Mouse (Mus musculus): Measurements from ENCODE around the gene Taf6l. TPM values are rescaled to one million over a fixed set of nuclear protein-coding genes. Genes with fewer than 3 reads are reported as not detected.

The Taf6l gene
- polyA plus RNA-seq, 1 experiment from 2014 or later, result 22.9 TPM

- Histone ChIP-seq H3K4me3 (ENCODE audit: low read length) (peak within 1 kb of the TSS; percentile 100), H3K36me3 (ENCODE audit: control insufficient read depth, insufficient read depth, low read length) (peaks cover 44% of the 10 kb centered on the region), H3K9ac (ENCODE audit: low read depth, low read length) (peak within 1 kb of the TSS; percentile 99), H3K9me3 (ENCODE audit: control insufficient read depth, low read length) (no peaks in the 10 kb centered on the region), H3K27me3 (ENCODE audit: control insufficient read depth, insufficient read depth, low read length) (no peaks in the 10 kb centered on the region), H3K4me1 (ENCODE audit: control insufficient read depth, insufficient read depth, low read length) (peaks cover 32% of the 10 kb centered on the region), H3K27ac (ENCODE audit: low read depth, low read length) (peak within 1 kb of the TSS; percentile 100), H3K4me2 (replicated peaks; ENCODE audit: low read depth, low read length) (peak within 1 kb of the TSS; percentile 85)
- ATAC-seq (ENCODE audit: low FRiP score, low TSS enrichment), result peak; percentile 95
- WGBS, result under 1% methylated on average over 82 of the region's 83 CpGs
These were observed 33.6 kb upstream of the Taf6l start, which contains the start of gene Hnrnpul2 for GRCm38 (mm10) chr19:8819596-8820423. Hnrnpul2 (plus strand) TSS chr19:8820010.

DNA sequence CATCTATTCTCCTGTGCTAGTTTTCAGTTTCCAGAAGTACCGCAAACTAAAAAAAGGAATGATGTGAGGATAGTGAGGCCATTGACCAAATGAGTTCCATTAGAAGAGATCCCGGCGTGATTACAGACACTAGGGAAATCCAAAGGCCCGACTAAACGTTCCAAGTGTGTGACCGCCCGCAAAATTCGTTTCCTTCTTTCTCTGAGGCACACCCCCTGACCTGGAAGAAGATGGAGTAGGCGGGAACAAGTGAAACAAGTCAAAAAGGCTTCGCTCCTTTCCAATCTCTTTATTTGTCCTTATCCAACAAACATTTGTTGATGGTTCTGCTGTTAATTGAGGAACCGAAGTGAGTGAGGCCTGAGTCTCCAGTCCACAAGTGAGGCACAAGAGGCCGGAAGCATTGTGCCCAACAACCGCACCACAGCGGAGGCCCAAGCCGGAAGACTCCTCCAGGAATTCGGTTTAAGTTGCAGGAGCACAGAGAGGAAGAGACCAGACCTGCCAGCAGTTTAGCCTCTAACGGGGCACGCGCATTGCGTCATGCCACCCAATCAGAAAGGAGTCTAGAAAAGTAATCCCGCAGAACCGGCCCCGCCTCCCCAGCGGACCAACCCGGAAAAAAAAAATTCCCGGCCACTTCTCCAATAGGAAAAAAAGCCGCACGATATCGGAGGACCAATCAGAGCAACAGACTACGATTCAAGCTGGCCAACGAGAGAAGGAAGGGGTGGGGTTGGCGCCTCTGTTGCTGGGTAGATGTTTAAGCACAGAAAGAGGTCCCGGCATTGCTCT, 32.8 kb upstream of the Taf6l start, which contains the start of gene Ttc9c:
Gene Ttc9c (minus strand): TSS at position 533 of the 795 bp plus-strand sequence.
- H3K36me3 ChIP-seq (ENCODE audit: control insufficient read depth, insufficient read depth, low read length), result peaks cover 43% of the 10 kb centered on the region
- peak within 1 kb of the TSS; percentile 99 for H3K9ac ChIP-seq (ENCODE audit: low read depth, low read length)
- peak within 1 kb of the TSS; percentile 85 for H3K4me2 ChIP-seq (replicated peaks; ENCODE audit: low read depth, low read length)
- no peaks in the 10 kb centered on the region for H3K27me3 ChIP-seq (ENCODE audit: control insufficient read depth, insufficient read depth, low read length)
- H3K4me3 ChIP-seq (ENCODE audit: low read length), result peak within 1 kb of the TSS; percentile 100
- peaks cover 32% of the 10 kb centered on the region for H3K4me1 ChIP-seq (ENCODE audit: control insufficient read depth, insufficient read depth, low read length)
- no peaks in the 10 kb centered on the region for H3K9me3 ChIP-seq (ENCODE audit: control insufficient read depth, low read length)
- ATAC-seq (ENCODE audit: low FRiP score, low TSS enrichment), result peak; percentile 94
- H3K27ac ChIP-seq (ENCODE audit: low read depth, low read length), result peak within 1 kb of the TSS; percentile 100
- WGBS, result under 1% methylated on average over 33 of the region's 33 CpGs

DNA sequence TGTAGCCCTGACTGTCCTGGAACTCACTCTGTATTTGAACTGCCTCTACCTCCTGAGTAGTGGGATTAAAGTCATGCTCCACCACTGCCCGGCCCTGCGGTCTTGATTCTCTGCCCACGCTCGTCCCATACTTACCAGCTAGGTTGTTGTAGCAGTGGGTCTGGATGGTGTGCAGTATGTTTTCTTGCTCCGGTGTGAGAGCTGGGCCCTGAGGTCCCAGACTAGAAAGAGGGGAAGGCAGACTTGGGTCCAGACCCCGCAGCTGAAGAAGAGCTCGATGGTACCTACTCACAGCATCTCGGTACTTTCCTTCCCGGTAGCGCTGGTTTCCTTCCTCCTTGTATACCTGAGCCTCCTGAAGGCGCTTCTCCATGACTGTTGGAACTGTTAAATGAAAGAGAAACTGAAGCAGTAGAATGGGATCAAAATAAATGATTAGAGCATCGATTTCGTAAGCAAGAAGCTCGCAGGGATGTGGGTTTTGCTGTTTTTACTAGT, 32.1 kb upstream of the Taf6l start:
- 21% methylated on average over 14 of the region's 14 CpGs for WGBS
- H3K4me2 ChIP-seq (replicated peaks; ENCODE audit: low read depth, low read length), result peak overlapping the region; percentile 85
- peak overlapping the region; percentile 100 for H3K4me3 ChIP-seq (ENCODE audit: low read length)
- H3K27ac ChIP-seq (ENCODE audit: low read depth, low read length), result peak overlapping the region; percentile 96
- no peak for ATAC-seq (ENCODE audit: low FRiP score, low TSS enrichment)
- no peaks in the 10 kb centered on the region for H3K9me3 ChIP-seq (ENCODE audit: control insufficient read depth, low read length)
- peaks cover 42% of the 10 kb centered on the region for H3K36me3 ChIP-seq (ENCODE audit: control insufficient read depth, insufficient read depth, low read length)
- H3K4me1 ChIP-seq (ENCODE audit: control insufficient read depth, insufficient read depth, low read length), result peaks cover 32% of the 10 kb centered on the region
- H3K9ac ChIP-seq (ENCODE audit: low read depth, low read length), result peak overlapping the region; percentile 73
- H3K27me3 ChIP-seq (ENCODE audit: control insufficient read depth, insufficient read depth, low read length), result no peaks in the 10 kb centered on the region

DNA sequence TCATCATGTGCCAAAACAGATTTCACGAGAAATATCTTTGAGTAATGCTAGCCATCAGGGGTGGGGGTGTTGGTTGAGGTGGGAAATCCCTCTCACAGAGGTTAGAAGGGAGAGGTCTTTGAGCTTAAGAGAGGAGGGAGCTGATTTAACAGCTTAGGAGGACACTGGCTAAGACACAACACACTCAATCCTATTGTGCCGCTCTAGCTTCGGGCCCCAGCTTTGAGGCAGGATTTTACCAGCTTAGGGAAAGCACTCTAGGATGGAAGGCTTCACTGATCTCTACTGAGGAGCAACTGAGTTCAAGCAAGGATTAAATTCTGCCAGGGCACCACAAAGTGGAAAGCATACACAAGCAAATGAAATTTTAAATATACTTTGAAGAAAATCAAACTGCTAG, 30.8 kb upstream of the Taf6l start:
- H3K36me3 ChIP-seq (ENCODE audit: control insufficient read depth, insufficient read depth, low read length), result peaks cover 45% of the 10 kb centered on the region
- peaks cover 20% of the 10 kb centered on the region for H3K4me1 ChIP-seq (ENCODE audit: control insufficient read depth, insufficient read depth, low read length)
- no peak for ATAC-seq (ENCODE audit: low FRiP score, low TSS enrichment)
- H3K4me3 ChIP-seq (ENCODE audit: low read length), result peak overlapping the region; percentile 1; the same call in 1 of the 2 replicates
- 83% methylated on average over 3 of the region's 3 CpGs for WGBS
- H3K27ac ChIP-seq (ENCODE audit: low read depth, low read length), result no peak overlapping the region
- H3K4me2 ChIP-seq (replicated peaks; ENCODE audit: low read depth, low read length), result peak overlapping the region; percentile 85; the same call in 1 of the 2 replicates
- H3K9ac ChIP-seq (ENCODE audit: low read depth, low read length), result peak overlapping the region; percentile 7
- H3K27me3 ChIP-seq (ENCODE audit: control insufficient read depth, insufficient read depth, low read length), result no peaks in the 10 kb centered on the region
- H3K9me3 ChIP-seq (ENCODE audit: control insufficient read depth, low read length), result no peaks in the 10 kb centered on the region

DNA sequence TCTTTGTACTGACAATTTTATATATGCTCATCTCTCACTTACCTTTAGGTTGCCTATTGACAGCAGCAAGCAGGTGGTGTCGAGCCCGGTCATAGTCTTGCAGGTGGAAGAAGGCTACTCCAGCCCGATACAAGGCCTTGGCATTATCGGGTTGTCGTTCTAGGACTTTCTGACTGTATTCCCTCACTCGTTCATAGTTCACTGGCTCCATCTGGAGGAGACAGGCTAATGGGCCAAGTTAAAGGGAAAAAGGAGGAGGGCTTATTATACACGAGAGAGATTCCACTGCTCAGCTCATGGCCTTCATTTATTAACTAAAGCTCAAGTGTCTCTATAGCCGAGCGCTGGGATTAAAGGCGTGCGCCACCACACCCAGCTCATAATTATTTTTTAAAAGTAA, 29.6 kb upstream of the Taf6l start:
- H3K9me3 ChIP-seq (ENCODE audit: control insufficient read depth, low read length), result no peaks in the 10 kb centered on the region
- 66% methylated on average over 11 of the region's 11 CpGs for WGBS
- H3K9ac ChIP-seq (ENCODE audit: low read depth, low read length), result no peak overlapping the region
- peaks cover 17% of the 10 kb centered on the region for H3K4me1 ChIP-seq (ENCODE audit: control insufficient read depth, insufficient read depth, low read length)
- no peaks in the 10 kb centered on the region for H3K27me3 ChIP-seq (ENCODE audit: control insufficient read depth, insufficient read depth, low read length)
- H3K4me2 ChIP-seq (replicated peaks; ENCODE audit: low read depth, low read length), result no peak overlapping the region
- peaks cover 56% of the 10 kb centered on the region for H3K36me3 ChIP-seq (ENCODE audit: control insufficient read depth, insufficient read depth, low read length)
- H3K27ac ChIP-seq (ENCODE audit: low read depth, low read length), result no peak overlapping the region
- no peak for ATAC-seq (ENCODE audit: low FRiP score, low TSS enrichment)
- 0 out of 2 replicates have a peak overlapping the region, but pooled peaks have one; percentile 2 for H3K4me3 ChIP-seq (ENCODE audit: low read length)

DNA sequence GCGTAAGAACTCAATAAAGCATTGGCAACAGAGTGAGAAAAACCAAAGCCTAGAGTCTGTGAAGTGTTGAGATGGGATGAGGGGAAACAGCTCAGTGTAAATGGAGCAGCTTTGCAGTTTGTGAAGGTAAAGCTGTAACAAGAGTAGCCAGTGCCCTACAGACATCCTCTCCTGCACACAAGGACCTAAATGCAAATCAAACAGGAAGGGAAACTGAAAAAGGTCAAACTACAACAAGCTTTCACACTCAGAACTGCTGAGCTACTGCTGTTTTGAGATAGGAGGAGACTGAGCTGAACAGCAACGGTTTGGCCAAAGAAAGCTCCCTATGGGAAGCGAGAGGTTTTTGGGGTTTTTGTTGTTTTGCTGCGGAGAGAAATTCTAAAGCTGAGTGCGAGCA, 20.6 kb upstream of the Taf6l start:
- peaks cover 67% of the 10 kb centered on the region for H3K36me3 ChIP-seq (ENCODE audit: control insufficient read depth, insufficient read depth, low read length)
- no peak overlapping the region for H3K4me3 ChIP-seq (ENCODE audit: low read length)
- H3K9me3 ChIP-seq (ENCODE audit: control insufficient read depth, low read length), result no peaks in the 10 kb centered on the region
- H3K9ac ChIP-seq (ENCODE audit: low read depth, low read length), result no peak overlapping the region
- ATAC-seq (ENCODE audit: low FRiP score, low TSS enrichment), result no peak
- H3K27me3 ChIP-seq (ENCODE audit: control insufficient read depth, insufficient read depth, low read length), result no peaks in the 10 kb centered on the region
- H3K4me2 ChIP-seq (replicated peaks; ENCODE audit: low read depth, low read length), result no peak overlapping the region
- peaks cover 12% of the 10 kb centered on the region; the same call in 1 of the 2 replicates for H3K4me1 ChIP-seq (ENCODE audit: control insufficient read depth, insufficient read depth, low read length)
- H3K27ac ChIP-seq (ENCODE audit: low read depth, low read length), result no peak overlapping the region
- 95% methylated on average over 5 of the region's 5 CpGs for WGBS

DNA sequence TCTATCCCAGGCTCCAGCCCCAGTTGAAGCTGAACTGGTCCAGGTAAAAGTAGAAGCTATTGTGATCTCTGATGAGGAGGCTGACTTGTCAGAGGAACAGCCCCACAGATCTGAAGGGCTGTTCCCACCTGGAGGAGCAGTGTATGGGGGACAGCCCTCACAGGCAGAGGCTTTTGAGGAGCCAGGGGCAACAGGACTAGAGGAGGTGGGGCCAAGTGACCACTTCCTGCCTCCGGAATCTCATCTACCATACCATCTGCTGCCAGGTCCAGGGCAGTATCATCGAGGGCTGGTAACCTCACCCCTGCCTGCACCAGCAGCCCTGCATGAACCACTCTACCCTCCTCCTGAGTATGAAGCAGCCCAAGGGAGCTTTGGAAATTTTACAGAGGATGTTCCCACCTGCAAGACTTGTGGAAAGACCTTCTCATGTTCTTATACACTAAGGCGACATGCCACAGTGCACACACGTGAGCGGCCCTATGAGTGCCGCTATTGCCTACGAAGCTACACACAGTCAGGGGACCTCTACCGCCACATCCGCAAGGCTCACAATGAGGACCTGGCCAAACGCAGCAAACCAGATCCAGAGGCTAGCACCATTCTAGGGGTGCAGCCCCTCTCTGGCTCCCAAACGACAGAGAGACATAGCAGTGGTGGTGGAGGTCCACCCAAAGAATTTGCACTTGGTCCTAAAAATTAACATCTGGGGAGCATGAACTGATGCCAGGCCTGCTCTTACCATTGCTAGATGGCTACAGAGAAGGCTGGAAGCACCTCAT, 17.9 kb upstream of the Taf6l start:
- Histone ChIP-seq H3K27ac (ENCODE audit: low read depth, low read length) (no peak overlapping the region), H3K4me3 (ENCODE audit: low read length) (no peak overlapping the region), H3K9me3 (ENCODE audit: control insufficient read depth, low read length) (no peaks in the 10 kb centered on the region), H3K27me3 (ENCODE audit: control insufficient read depth, insufficient read depth, low read length) (no peaks in the 10 kb centered on the region), H3K9ac (ENCODE audit: low read depth, low read length) (no peak overlapping the region), H3K36me3 (ENCODE audit: control insufficient read depth, insufficient read depth, low read length) (peaks cover 42% of the 10 kb centered on the region), H3K4me1 (ENCODE audit: control insufficient read depth, insufficient read depth, low read length) (peaks cover 15% of the 10 kb centered on the region; the same call in 1 of the 2 replicates), H3K4me2 (replicated peaks; ENCODE audit: low read depth, low read length) (no peak overlapping the region)
- 92% methylated on average over 11 of the region's 11 CpGs for WGBS
- ATAC-seq (ENCODE audit: low FRiP score, low TSS enrichment), result no peak

GRCm38 (mm10) chr19:8803204-8803780, 17.1 kb upstream of the Taf6l start:
- 0 out of 2 replicates have a peak overlapping the region, but pooled peaks have one; percentile 31 for H3K9ac ChIP-seq (ENCODE audit: low read depth, low read length)
- H3K36me3 ChIP-seq (ENCODE audit: control insufficient read depth, insufficient read depth, low read length), result peaks cover 36% of the 10 kb centered on the region
- H3K4me3 ChIP-seq (ENCODE audit: low read length), result peak overlapping the region; percentile 61
- peaks cover 15% of the 10 kb centered on the region; the same call in 1 of the 2 replicates for H3K4me1 ChIP-seq (ENCODE audit: control insufficient read depth, insufficient read depth, low read length)
- peak overlapping the region; percentile 56 for H3K4me2 ChIP-seq (replicated peaks; ENCODE audit: low read depth, low read length)
- no peaks in the 10 kb centered on the region for H3K9me3 ChIP-seq (ENCODE audit: control insufficient read depth, low read length)
- WGBS, result 94% methylated on average over 9 of the region's 9 CpGs
- H3K27me3 ChIP-seq (ENCODE audit: control insufficient read depth, insufficient read depth, low read length), result no peaks in the 10 kb centered on the region
- no peak overlapping the region for H3K27ac ChIP-seq (ENCODE audit: low read depth, low read length)
- no peak for ATAC-seq (ENCODE audit: low FRiP score, low TSS enrichment)
